ENCODE assay signal across 8 mouse cellular contexts in genomic region chr9:96844798-96845209, GRCm38 (mm10). TPM values are rescaled to one million over a fixed set of nuclear protein-coding genes. Genes with fewer than 3 reads are reported as not detected.
DNase-seq lines count a peak whose midpoint lies in the region; ATAC-seq lines count a peak whose summit lies in the region.

No protein-coding gene starts in this region.

- H3K27me3 ChIP-seq in heart, embryonic 10.5 days (ENCODE audit: insufficient read depth, poor library complexity, severe bottlenecking), result no peaks in the 10 kb centered on the region
- H3K27me3 ChIP-seq in forebrain, embryonic 15.5 days, result no peaks in the 10 kb centered on the region
- H3K27me3 ChIP-seq in midbrain, embryonic 11.5 days (ENCODE audit: control insufficient read depth, insufficient read depth, low read length), result no peaks in the 10 kb centered on the region

- no peak overlapping the region for H3K4me3 ChIP-seq in heart, embryonic 10.5 days
- H3K4me3 ChIP-seq in forebrain, embryonic 15.5 days, result no peak overlapping the region
- no peak overlapping the region for H3K4me3 ChIP-seq in midbrain, embryonic 11.5 days (ENCODE audit: low read depth, low read length)

- H3K4me2 ChIP-seq in forebrain, embryonic 15.5 days (replicated peaks), result no peak overlapping the region
- no peak overlapping the region for H3K4me2 ChIP-seq in midbrain, embryonic 11.5 days

- H3K36me3 ChIP-seq in heart, embryonic 10.5 days, result peaks cover 13% of the 10 kb centered on the region
- H3K36me3 ChIP-seq in forebrain, embryonic 15.5 days, result no peaks in the 10 kb centered on the region
- no peaks in the 10 kb centered on the region for H3K36me3 ChIP-seq in midbrain, embryonic 11.5 days (ENCODE audit: control insufficient read depth, insufficient read depth, low read length)

- peak; percentile 57; the same call in 1 of the 2 replicates for ATAC-seq in forebrain, embryonic 15.5 days (replicated peaks)
- no peak for ATAC-seq in midbrain, embryonic 11.5 days (ENCODE audit: low FRiP score)

- WGBS in heart, embryonic 10.5 days, result 59% methylated on average over 3 of the region's 3 CpGs
- whole genome bisulfite sequencing in forebrain, embryonic 15.5 days, result 46% methylated on average over 3 of the region's 3 CpGs
- WGBS in midbrain, embryonic 11.5 days, result 66% methylated on average over 3 of the region's 3 CpGs

- H3K4me1 ChIP-seq in heart, embryonic 10.5 days, result peaks cover 9% of the 10 kb centered on the region; the same call in 1 of the 2 replicates
- peaks cover 3% of the 10 kb centered on the region; the same call in 1 of the 2 replicates for H3K4me1 ChIP-seq in forebrain, embryonic 15.5 days
- H3K4me1 ChIP-seq in midbrain, embryonic 11.5 days (ENCODE audit: control insufficient read depth, insufficient read depth, low read length), result no peaks in the 10 kb centered on the region

- 0 out of 2 replicates have a peak, but pooled peaks cover 2% of the 10 kb centered on the region for H3K9me3 ChIP-seq in heart, embryonic 10.5 days
- H3K9me3 ChIP-seq in forebrain, embryonic 15.5 days, result no peaks in the 10 kb centered on the region
- no peaks in the 10 kb centered on the region; the same call in 1 of the 2 replicates for H3K9me3 ChIP-seq in midbrain, embryonic 11.5 days (ENCODE audit: control insufficient read depth, low read length)

- DNase-seq in heart, adult 18-20 months, result peak; percentile 70 to 80
- no peak for DNase-seq in heart, embryonic 10.5 days (ENCODE audit: low spot score)
- DNase-seq in NIH3T3 (ENCODE audit: low read depth), result peak; percentile 94
- peak; percentile 79 for DNase-seq in heart, postnatal 4 days
- peak; percentile 49 to 76 for DNase-seq in left cerebral cortex, adult 8-10 months (ENCODE audit: low spot score in 2 of 2)
- peak; percentile 90 for DNase-seq in skeletal muscle tissue, adult 2 months (ENCODE audit: low read depth, low spot score)
- no peak for DNase-seq in midbrain, embryonic 11.5 days (ENCODE audit: low spot score, missing footprints)

- H3K27ac ChIP-seq in heart, embryonic 10.5 days, result no peak overlapping the region
- no peak overlapping the region for H3K27ac ChIP-seq in forebrain, embryonic 15.5 days (replicated peaks)
- H3K27ac ChIP-seq in midbrain, embryonic 11.5 days (ENCODE audit: low read depth, low read length), result no peak overlapping the region

- H3K9ac ChIP-seq in forebrain, embryonic 15.5 days (replicated peaks), result no peak overlapping the region
- no peak overlapping the region for H3K9ac ChIP-seq in midbrain, embryonic 11.5 days (ENCODE audit: low read length)

RNA-seq across cellular contexts. Expression of gene Pxylp1, which starts 47.7 kb away (rescaled TPM):
- total RNA-seq in heart, adult 18-20 months (2021), result 10 to 100 TPM; 11.7 to 15.8 TPM
- 22.8 and 42.4 TPM in 2 replicates for polyA plus RNA-seq in heart, embryonic 10.5 days (2016; fragmentation: Nextera tagmentation; extraction: Ambion mirVana)
- 33.8 and 36.6 TPM in 2 replicates for polyA plus RNA-seq in forebrain, embryonic 15.5 days (2015; fragmentation: Nextera tagmentation; extraction: Ambion mirVana)
- 10 to 100 TPM; 22.0 to 28.3 TPM for total RNA-seq in heart, postnatal 4 days (2021)
- 10 to 100 TPM; 17.8 to 28.5 (median 20.7) TPM for total RNA-seq in left cerebral cortex, adult 8-10 months (2022)
- polyA plus RNA-seq in midbrain, embryonic 11.5 days (2014; fragmentation: Nextera tagmentation; extraction: Ambion mirVana), result 63.8 and 71.8 TPM in 2 replicates

Comparison
In these comparisons a context has a peak if more than half of its experiments do, and no peak if none do; other contexts are left out.
1. DNase-seq: peak in heart, adult 18-20 months (2 of 2), NIH3T3 (single experiment), heart, postnatal 4 days (single experiment), left cerebral cortex, adult 8-10 months (2 of 2) and skeletal muscle tissue, adult 2 months (single experiment); none in heart, embryonic 10.5 days (single experiment) and midbrain, embryonic 11.5 days (single experiment).